Mouse (Mus musculus) B cell, adult 2 months (primary cell): Measurements from ENCODE around the gene D630039A03Rik.
A peak's percentile ranks its signal among the peaks of the same experiment; 100 is the strongest.

Source experiments
- DNase-seq, 2 experiments: peaks; one replicate each; pipeline ENCODE4 v3.0.0; 2022

Gene D630039A03Rik

GRCm38 (mm10) chr4:57916201-57916661 lies at the start of gene D630039A03Rik:
TSS of gene D630039A03Rik (minus strand) at chr4:57916297.
- no peak for DNase-seq

DNA sequence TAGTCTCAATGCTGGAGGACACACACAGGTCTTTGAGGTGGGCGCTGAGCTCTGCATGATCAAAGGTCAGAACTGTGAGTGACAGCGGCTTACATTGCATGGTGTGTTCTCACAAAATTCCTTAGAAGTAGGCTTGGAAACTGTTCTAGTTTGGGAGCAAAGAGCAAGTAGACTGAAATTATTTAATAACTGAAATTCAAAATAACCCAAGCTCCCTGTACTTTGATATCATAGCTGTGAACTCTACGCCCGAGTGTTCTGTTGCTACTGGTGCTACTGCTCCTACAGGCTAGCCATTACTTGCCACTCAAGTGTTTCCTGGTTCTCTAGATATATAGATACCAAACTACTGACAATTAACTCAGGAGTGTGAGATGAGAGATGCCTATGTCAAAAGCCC lies 49.4 kb upstream of the D630039A03Rik start:
- DNase-seq: no peak

GRCm38 (mm10) chr4:57964143-57964542 lies 48.0 kb upstream of the D630039A03Rik start:
- no peak for DNase-seq

GRCm38 (mm10) chr4:57959056-57959455 lies 43.0 kb upstream of the D630039A03Rik start:
- DNase-seq: no peak

- DNase-seq: peak; percentile 28 to 38
These were observed 42.0 kb upstream of the D630039A03Rik start for GRCm38 (mm10) chr4:57958098-57958497.

GRCm38 (mm10) chr4:57957200-57958085 lies 41.3 kb upstream of the D630039A03Rik start:
- no peak for DNase-seq

GRCm38 (mm10) chr4:57956029-57956960 lies 40.2 kb upstream of the D630039A03Rik start, which contains the start of gene Txn1:
TSS of gene Txn1 (minus strand) at chr4:57956411.
- peak; percentile 98 for DNase-seq

DNA sequence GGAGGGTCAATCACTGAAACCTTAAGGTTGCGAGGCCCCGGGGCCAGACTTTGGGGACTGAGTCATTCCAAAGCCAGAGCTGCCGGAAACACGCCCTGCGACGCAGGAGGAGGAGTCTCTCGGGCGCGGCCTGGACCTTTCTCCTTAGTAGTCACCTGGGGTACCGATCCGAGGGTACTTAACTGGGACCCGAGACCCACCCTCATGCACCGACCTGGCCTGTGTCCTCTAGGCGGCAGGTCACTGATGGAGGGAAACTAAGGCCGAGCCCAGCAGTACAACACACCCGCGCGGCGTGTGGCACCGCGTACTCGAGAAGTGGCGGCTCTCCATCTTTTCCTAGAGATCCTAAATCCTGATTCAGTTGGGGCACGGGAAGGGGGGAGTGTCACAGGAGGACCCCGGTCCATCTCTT lies 39.5 kb upstream of the D630039A03Rik start:
- DNase-seq: peak; percentile 54 to 56

GRCm38 (mm10) chr4:57954991-57955390 lies 38.9 kb upstream of the D630039A03Rik start:
- DNase-seq: no peak

- DNase-seq: no peak
These were observed 38.5 kb upstream of the D630039A03Rik start for GRCm38 (mm10) chr4:57954580-57954979.

GRCm38 (mm10) chr4:57953796-57954195 lies 37.7 kb upstream of the D630039A03Rik start:
- no peak for DNase-seq

DNA sequence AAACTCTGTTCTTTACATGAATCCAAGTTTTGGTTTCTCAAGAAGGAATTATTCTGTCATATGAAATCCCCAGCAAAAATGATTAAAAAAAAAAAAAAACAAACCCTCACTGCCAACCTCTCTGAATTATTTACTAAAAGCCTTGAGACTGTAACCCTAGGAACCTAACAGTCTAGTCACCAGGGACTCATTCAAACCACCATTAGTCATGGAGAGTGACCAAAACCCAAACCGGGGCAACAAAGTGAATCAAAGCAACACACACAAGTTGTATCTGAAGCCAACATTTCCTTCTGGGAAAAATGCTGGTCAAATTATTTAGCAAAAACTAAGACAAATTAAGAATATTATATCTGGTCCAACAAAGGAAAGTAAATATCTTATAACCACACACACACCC lies 36.8 kb upstream of the D630039A03Rik start:
- no peak for DNase-seq

DNA sequence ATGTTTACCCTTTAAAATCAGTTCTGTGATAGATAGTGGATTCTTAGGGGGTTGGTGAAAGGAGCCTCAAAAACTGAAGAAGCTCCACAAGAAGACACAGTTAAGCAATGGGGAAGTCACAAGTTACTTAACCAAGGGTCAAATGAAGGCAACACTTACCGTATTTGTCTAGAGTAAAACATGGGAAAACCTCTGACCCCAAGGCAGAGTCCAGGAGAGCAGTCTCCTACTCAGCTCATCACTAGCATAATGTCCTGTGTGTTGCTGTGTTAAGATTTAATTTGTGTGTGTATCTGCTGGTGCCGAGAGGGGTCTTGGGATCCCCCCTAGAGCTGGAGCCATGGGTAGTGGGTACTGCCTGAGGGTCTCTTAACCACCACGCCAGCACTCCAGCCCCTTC lies 36.3 kb upstream of the D630039A03Rik start:
- DNase-seq: no peak

DNA sequence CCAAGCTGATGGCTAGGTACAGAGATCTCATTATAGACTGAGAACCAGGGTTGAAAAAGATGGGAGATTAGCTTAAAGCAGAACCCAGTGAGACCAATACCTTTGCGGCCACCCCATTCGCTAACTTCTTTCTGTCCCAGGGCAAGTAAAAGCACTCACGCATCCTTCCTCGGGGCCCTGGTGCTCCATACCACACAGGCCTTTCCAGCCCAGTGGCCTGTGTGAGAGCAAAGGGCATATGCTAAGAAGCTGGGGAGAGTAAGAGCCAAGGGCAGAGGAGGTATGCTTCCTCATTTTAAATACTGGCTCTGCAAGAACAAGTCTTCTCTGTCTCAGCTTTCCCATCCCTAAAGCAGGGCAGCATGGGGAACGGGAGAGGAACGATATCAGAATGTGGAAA lies 33.8 kb upstream of the D630039A03Rik start:
- DNase-seq: no peak

DNA sequence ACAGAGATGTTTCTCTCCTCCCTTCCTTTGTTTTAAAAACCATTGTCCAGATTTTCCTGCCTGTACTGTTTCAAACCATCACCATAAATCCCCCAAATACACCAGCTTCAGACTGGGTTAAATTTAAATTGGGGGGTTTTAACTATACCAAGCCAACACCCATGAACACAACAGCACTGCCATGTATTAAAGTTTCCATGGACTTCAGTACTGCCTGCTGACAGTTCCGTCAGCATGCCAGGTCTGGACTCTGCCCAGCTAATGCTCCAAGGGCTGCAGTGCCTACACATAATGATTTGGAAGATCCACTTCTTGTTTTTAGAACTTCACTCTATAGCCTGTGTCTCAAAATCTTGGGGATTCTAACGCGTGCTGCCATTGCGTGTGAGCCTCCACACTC lies 31.4 kb upstream of the D630039A03Rik start:
- DNase-seq: no peak

GRCm38 (mm10) chr4:57947036-57947435 lies 30.9 kb upstream of the D630039A03Rik start:
- no peak for DNase-seq

- no peak for DNase-seq
These were observed 26.8 kb upstream of the D630039A03Rik start for GRCm38 (mm10) chr4:57942892-57943291.

DNA sequence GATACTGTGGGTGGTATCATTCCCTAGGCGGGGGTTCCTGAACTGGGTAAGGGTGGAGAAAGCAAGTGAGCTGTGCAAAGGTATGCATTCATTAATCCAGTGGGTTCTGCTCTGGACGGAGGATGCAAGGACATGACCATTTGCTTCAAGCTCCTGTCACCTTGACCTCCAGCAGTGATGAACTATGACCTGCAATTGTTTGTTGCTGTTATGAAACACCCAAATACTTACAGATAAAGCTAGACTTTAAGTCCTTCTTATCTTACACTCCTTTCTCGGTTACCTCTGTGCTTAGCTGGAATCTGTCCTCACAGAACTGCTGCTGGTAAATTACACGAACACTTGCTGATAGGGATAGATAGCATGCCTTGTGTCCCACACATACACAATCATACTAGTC lies 24.5 kb upstream of the D630039A03Rik start:
- no peak for DNase-seq

GRCm38 (mm10) chr4:57937292-57937691 lies 21.2 kb upstream of the D630039A03Rik start:
- no peak for DNase-seq

DNA sequence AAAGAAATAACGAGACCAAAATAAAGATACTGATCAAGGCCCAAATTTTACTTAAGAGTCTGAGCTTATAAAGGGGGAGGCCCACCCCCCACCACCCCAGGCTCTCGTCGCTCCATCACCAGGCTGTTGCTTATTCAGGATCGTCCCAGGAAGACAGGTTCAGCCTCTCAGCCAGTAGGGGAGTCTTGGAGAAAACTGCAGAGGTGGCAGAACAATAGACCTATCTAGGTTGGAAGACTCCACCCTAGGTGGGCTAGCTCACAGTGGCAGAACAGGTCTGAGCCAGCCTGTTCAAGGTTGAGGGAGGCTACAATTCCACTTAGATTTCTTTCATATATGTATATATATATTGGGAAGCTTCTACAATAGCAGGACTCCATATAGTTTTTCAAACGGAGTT lies 18.1 kb upstream of the D630039A03Rik start:
- no peak for DNase-seq

DNA sequence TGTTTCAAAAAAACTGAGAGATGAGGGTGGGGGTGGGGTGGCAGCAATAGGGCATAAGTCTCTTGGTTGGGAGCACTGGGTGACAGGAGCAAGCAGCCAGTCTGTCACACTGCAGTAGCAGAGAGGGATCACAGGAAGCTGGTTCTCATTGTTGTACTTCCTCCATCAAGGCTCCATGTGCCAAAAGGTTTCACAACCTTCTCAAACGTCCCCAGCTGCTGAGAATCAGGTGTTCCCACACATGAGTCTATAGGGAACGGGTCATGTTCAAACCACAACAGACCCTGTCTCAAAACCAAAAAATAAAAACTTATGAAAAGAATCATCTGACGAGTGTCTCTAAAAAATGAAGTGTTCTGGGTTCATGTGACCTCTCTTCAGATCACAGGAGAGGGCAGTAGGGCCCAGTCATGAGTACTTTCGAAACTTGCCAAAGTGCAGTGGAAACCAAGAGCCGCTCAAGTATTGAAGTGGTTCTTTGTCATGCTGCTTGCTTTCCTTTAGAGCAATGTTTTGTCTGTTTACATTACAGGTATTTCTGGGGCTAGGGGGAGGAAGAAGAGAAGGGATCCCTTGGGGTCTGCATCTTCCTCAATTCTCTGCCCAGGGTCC lies 14.6 kb upstream of the D630039A03Rik start:
- no peak for DNase-seq

- DNase-seq: peak; percentile 17 to 30
These were observed 11.5 kb upstream of the D630039A03Rik start for GRCm38 (mm10) chr4:57927464-57928205.
